Mouse (Mus musculus) forebrain, embryonic 13.5 days (tissue): ENCODE results near the gene Lamb2. TPM values are rescaled to one million over a fixed set of nuclear protein-coding genes. Genes with fewer than 3 reads are reported as not detected.

Experiments used
- ATAC-seq: fragments of 200-750 bp; cut with Nextera tagmentation; 2 replicates; pipeline ENCODE4 v1.8.0; 2017
- H3K27ac ChIP-seq: fragments of 300-500 bp; sonication (generic); 2 replicates; pipeline ENCODE4 v1.5.1; 2015; ENCODE audit warnings: inconsistent platforms, mild to moderate bottlenecking, moderate library complexity
- H3K27me3 ChIP-seq: fragments of 300-500 bp; sonication (generic); 2 replicates; pipeline ENCODE4 v1.6.1; 2015; ENCODE audit warnings: mild to moderate bottlenecking, inconsistent platforms
- H3K36me3 ChIP-seq: fragments of 300-500 bp; sonication (generic); 2 replicates; pipeline ENCODE4 v1.6.1; 2015; ENCODE audit warnings: mild to moderate bottlenecking, inconsistent platforms; ENCODE audit not compliant: poor library complexity, severe bottlenecking
- H3K4me1 ChIP-seq: fragments of 300-500 bp; sonication (generic); 2 replicates; pipeline ENCODE4 v1.6.1; 2015; ENCODE audit warnings: inconsistent platforms
- H3K4me2 ChIP-seq: fragments of 300-500 bp; sonication (generic); 2 replicates; pipeline ENCODE4 v1.6.1; 2015; ENCODE audit warnings: inconsistent platforms, mild to moderate bottlenecking, moderate library complexity
- H3K4me3 ChIP-seq: fragments of 300-500 bp; sonication (generic); 2 replicates; pipeline ENCODE4 v1.5.1; 2015; ENCODE audit warnings: mild to moderate bottlenecking, inconsistent platforms
- H3K9ac ChIP-seq: fragments of 300-500 bp; sonication (generic); 2 replicates; pipeline ENCODE4 v1.6.1; 2015; ENCODE audit warnings: mild to moderate bottlenecking, inconsistent platforms
- H3K9me3 ChIP-seq: fragments of 300-500 bp; sonication (generic); replicated peaks from 2 replicates; pipeline ENCODE4 v1.6.1; 2016; ENCODE audit warnings: inconsistent platforms
- WGBS: fragments of 180-500 bp; shearing (Covaris S2); methylation state at CpG from one replicate; pipeline ENCODE4 v1.1.7; 2015; 5-methylcytosine and 5-hydroxymethylcytosine counted together
- polyA plus RNA-seq: library from polyadenylated mRNA; unstranded; fragments of >200 nt; fragmentation: Nextera tagmentation; extraction: Ambion mirVana; gene quantifications from 2 replicates; pipeline ENCODE4 v1.2.1, GENCODE M21; 2015

The Lamb2 gene
- polyA plus RNA-seq, 1 experiment from 2014 or later, result 18.7 TPM

- H3K9me3 ChIP-seq, result no peaks in the 10 kb centered on the region
- ATAC-seq, result no peak
- no peak overlapping the region for H3K27ac ChIP-seq
- peaks cover 47% of the 10 kb centered on the region for H3K36me3 ChIP-seq
- H3K4me1 ChIP-seq, result peaks cover 18% of the 10 kb centered on the region
- H3K4me2 ChIP-seq, result no peak overlapping the region
- H3K4me3 ChIP-seq, result no peak overlapping the region
- H3K27me3 ChIP-seq, result no peaks in the 10 kb centered on the region
- 97% methylated on average over 9 of the region's 9 CpGs for WGBS
- no peak overlapping the region for H3K9ac ChIP-seq
These were observed 15.8 kb upstream of the Lamb2 start for GRCm38 (mm10) chr9:108463713-108464112.

- Histone ChIP-seq H3K9me3 (no peaks in the 10 kb centered on the region), H3K4me2 (no peak overlapping the region), H3K4me3 (no peak overlapping the region), H3K27ac (no peak overlapping the region), H3K36me3 (peaks cover 47% of the 10 kb centered on the region), H3K4me1 (peaks cover 10% of the 10 kb centered on the region), H3K9ac (no peak overlapping the region), H3K27me3 (no peaks in the 10 kb centered on the region)
- WGBS, result 90% methylated on average over 2 of the region's 2 CpGs
- no peak for ATAC-seq
These were observed 13.3 kb upstream of the Lamb2 start for GRCm38 (mm10) chr9:108466219-108466618.

GRCm38 (mm10) chr9:108469430-108469829 is 10.1 kb upstream of the Lamb2 start:
- WGBS, result 87% methylated on average over 5 of the region's 5 CpGs
- Histone ChIP-seq H3K9me3 (no peaks in the 10 kb centered on the region), H3K4me2 (no peak overlapping the region), H3K9ac (no peak overlapping the region), H3K27me3 (no peaks in the 10 kb centered on the region), H3K36me3 (peaks cover 30% of the 10 kb centered on the region), H3K4me3 (no peak overlapping the region), H3K4me1 (no peaks in the 10 kb centered on the region), H3K27ac (no peak overlapping the region)
- ATAC-seq, result no peak

GRCm38 (mm10) chr9:108469845-108470244 is 9.7 kb upstream of the Lamb2 start:
- H3K27me3 ChIP-seq, result no peaks in the 10 kb centered on the region
- H3K9me3 ChIP-seq, result no peaks in the 10 kb centered on the region
- no peak overlapping the region for H3K9ac ChIP-seq
- no peak overlapping the region for H3K4me3 ChIP-seq
- no peaks in the 10 kb centered on the region for H3K4me1 ChIP-seq
- H3K27ac ChIP-seq, result no peak overlapping the region
- no peak overlapping the region for H3K4me2 ChIP-seq
- 83% methylated on average over 4 of the region's 4 CpGs for WGBS
- peaks cover 26% of the 10 kb centered on the region for H3K36me3 ChIP-seq
- ATAC-seq, result no peak

- H3K9ac ChIP-seq, result no peak overlapping the region
- 79% methylated on average over 1 of the region's 1 CpGs for WGBS
- no peak overlapping the region for H3K27ac ChIP-seq
- H3K4me1 ChIP-seq, result peaks cover 11% of the 10 kb centered on the region
- no peaks in the 10 kb centered on the region for H3K36me3 ChIP-seq
- no peak overlapping the region for H3K4me3 ChIP-seq
- H3K27me3 ChIP-seq, result no peaks in the 10 kb centered on the region
- H3K9me3 ChIP-seq, result no peaks in the 10 kb centered on the region
- ATAC-seq, result no peak
- no peak overlapping the region for H3K4me2 ChIP-seq
These were observed 5.0 kb upstream of the Lamb2 start for GRCm38 (mm10) chr9:108474528-108474927.

- peak; percentile 71; the same call in 1 of the 2 replicates for ATAC-seq
- Histone ChIP-seq H3K4me3 (peak overlapping the region; percentile 44), H3K9me3 (no peaks in the 10 kb centered on the region), H3K36me3 (peaks cover 10% of the 10 kb centered on the region; the same call in 1 of the 2 replicates), H3K4me2 (peak overlapping the region; percentile 64), H3K9ac (peak overlapping the region; percentile 58), H3K4me1 (peaks cover 25% of the 10 kb centered on the region), H3K27ac (peak overlapping the region; percentile 57; the same call in 1 of the 2 replicates), H3K27me3 (no peaks in the 10 kb centered on the region)
- under 1% methylated on average over 20 of the region's 20 CpGs for WGBS
These were observed 839 bp upstream of the Lamb2 start for GRCm38 (mm10) chr9:108478638-108479156.

GRCm38 (mm10) chr9:108479241-108479640 is 295 bp upstream of the Lamb2 start:
- WGBS, result 21% methylated on average over 11 of the region's 11 CpGs
- ATAC-seq, result no peak; the same call in 1 of the 2 replicates
- Histone ChIP-seq H3K9me3 (no peaks in the 10 kb centered on the region), H3K4me3 (peak overlapping the region; percentile 44), H3K36me3 (peaks cover 16% of the 10 kb centered on the region; the same call in 1 of the 2 replicates), H3K4me1 (peaks cover 25% of the 10 kb centered on the region), H3K4me2 (peak overlapping the region; percentile 64), H3K27ac (peak overlapping the region; percentile 57), H3K27me3 (no peaks in the 10 kb centered on the region), H3K9ac (peak overlapping the region; percentile 58; the same call in 1 of the 2 replicates)

GRCm38 (mm10) chr9:108480813-108481519 is 1.4 kb downstream of the Lamb2 start:
- ATAC-seq, result no peak
- Histone ChIP-seq H3K4me1 (peaks cover 25% of the 10 kb centered on the region), H3K27ac (no peak overlapping the region), H3K27me3 (no peaks in the 10 kb centered on the region), H3K9ac (peak overlapping the region; percentile 19; the same call in 1 of the 2 replicates), H3K4me2 (no peak overlapping the region), H3K36me3 (peaks cover 29% of the 10 kb centered on the region; the same call in 1 of the 2 replicates), H3K9me3 (no peaks in the 10 kb centered on the region), H3K4me3 (no peak overlapping the region)
- WGBS, result 95% methylated on average over 28 of the region's 28 CpGs

GRCm38 (mm10) chr9:108481520-108482210 is 2.1 kb downstream of the Lamb2 start:
- Histone ChIP-seq H3K9ac (peak overlapping the region; percentile 19; the same call in 1 of the 2 replicates), H3K27me3 (no peaks in the 10 kb centered on the region), H3K9me3 (no peaks in the 10 kb centered on the region), H3K4me3 (no peak overlapping the region), H3K36me3 (peaks cover 36% of the 10 kb centered on the region; the same call in 1 of the 2 replicates), H3K27ac (no peak overlapping the region), H3K4me2 (no peak overlapping the region), H3K4me1 (peaks cover 25% of the 10 kb centered on the region)
- 92% methylated on average over 19 of the region's 19 CpGs for WGBS
- no peak for ATAC-seq

GRCm38 (mm10) chr9:108483051-108483790 is 3.7 kb downstream of the Lamb2 start:
- Histone ChIP-seq H3K4me3 (no peak overlapping the region), H3K9me3 (no peaks in the 10 kb centered on the region), H3K27me3 (no peaks in the 10 kb centered on the region), H3K27ac (no peak overlapping the region), H3K4me1 (peaks cover 25% of the 10 kb centered on the region), H3K9ac (no peak overlapping the region), H3K36me3 (peaks cover 51% of the 10 kb centered on the region), H3K4me2 (no peak overlapping the region)
- no peak for ATAC-seq
- WGBS, result 96% methylated on average over 18 of the region's 18 CpGs

GRCm38 (mm10) chr9:108484021-108484420 is 4.5 kb downstream of the Lamb2 start:
- Histone ChIP-seq H3K4me1 (peaks cover 19% of the 10 kb centered on the region), H3K27me3 (no peaks in the 10 kb centered on the region), H3K9me3 (no peaks in the 10 kb centered on the region), H3K4me3 (no peak overlapping the region), H3K4me2 (no peak overlapping the region), H3K36me3 (peaks cover 58% of the 10 kb centered on the region), H3K9ac (no peak overlapping the region), H3K27ac (no peak overlapping the region; the same call in 1 of the 2 replicates)
- no peak for ATAC-seq
- 93% methylated on average over 15 of the region's 15 CpGs for whole genome bisulfite sequencing
